Mouse (Mus musculus): ENCODE measurements around the gene Olfr26.
"Not testable (repeated sequence)": the region's sequence is repeated elsewhere in the genome, so short reads cannot be mapped to it uniquely, and the experiment has no call there.

Gene Olfr26

DNA sequence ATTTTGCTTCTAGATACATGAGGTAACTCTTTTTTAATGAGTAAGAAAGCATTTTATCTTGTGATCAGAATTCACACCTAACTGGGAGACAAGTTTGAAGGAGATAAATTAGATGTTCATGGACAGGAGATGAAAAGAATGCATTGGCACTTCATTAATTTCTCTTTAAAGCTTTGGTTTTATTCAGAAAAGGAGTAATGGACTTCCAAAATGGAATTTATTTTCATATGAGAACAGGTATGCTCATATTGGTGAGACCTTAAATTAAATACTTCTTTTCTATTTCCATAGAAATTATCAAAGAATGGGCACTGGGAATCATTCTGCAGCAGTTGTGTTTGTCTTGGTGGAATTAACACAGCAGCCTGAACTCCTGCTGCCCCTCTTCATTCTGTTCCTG is at the start of gene Olfr26:
Gene Olfr26 (plus strand): TSS at position 301 of the 400 bp plus-strand sequence.
- no peak for DNase-seq (ENCODE audit: low spot score)

DNA sequence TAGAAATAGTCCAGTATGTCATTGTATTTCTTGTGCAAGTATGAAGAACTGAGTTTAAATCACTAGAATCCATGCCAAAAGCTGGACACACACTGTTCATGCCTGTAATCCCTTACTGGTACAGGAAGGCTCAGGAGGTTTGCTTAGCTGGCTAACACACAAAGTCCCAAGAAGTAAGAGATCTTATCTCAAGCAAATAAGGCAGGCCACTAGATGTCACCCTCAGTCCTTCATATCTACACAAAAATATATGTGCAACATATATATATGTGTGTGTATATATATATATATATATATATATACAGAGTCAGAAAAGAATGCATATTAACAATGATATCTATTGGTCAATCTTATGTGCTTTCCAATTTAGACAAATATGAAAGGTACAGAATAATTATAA is 49.2 kb upstream of the Olfr26 start:
- DNase-seq (ENCODE audit: low spot score), result no peak

DNA sequence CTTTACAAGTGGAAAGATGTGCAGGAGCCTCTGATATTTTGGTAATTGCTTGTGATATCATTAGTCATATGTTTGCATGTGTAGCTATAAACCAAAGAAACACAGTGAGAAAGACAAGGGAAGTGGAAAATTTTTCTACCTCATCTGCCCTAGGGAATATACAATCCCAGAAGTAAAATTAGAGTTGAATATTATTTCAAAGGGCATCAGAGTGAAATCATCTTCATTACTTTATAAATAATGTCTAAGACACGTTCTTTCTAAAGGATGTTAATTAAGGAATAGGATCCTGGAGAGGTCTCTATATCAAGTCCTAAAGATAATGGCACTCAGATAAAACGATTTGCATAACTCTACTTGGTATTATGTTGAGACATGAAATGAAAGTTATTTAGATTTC is 40.5 kb upstream of the Olfr26 start, which contains the start of gene Olfr922:
Gene Olfr922 (plus strand): TSS at position 301 of the 400 bp plus-strand sequence.
- no peak for DNase-seq (ENCODE audit: low spot score)

DNA sequence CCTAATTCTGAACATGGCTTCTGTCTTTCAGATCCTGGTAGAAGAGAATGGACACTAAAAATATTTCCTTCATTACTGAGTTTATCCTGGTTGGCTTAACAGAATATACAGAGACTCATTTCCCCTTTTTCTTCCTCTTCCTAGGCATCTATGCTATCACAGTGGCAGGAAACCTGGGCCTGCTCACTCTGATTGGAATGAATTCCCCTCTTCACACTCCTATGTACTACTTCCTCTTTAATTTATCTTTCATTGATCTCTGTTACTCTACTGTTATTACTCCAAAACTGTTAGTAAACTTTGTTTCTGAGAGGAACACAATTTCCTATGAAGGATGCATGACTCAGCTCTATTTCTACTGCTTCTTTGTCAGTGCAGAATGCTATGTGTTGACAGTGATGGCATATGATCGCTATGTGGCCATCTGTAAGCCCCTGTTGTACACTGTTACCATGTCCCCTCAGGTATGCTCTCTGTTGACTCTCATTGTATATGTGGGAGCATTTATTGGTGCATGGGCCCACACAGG is 39.3 kb upstream of the Olfr26 start:
- no peak for DNase-seq (ENCODE audit: low spot score)

DNA sequence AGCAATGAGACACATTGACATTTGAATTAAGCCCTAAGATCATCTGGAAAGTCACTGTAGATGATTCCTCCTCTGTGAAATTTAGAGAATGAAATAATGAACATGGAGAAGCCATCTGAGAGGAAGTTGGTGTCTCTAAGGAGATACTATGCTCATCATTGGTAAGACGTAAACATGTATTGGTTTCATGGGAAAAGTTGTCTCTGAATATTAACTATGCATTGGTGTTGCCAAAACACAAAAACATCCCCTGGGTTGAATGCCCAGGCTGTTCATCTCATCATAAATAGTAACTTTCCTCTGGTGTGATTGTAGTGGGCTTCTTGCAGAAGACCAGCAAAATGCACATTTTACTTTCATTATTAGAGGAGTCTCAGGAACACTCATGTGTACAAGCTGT is 28.6 kb upstream of the Olfr26 start, which contains the start of gene Olfr923:
Gene Olfr923 (plus strand): TSS at position 301 of the 400 bp plus-strand sequence.
- DNase-seq (ENCODE audit: low spot score), result no peak

DNA sequence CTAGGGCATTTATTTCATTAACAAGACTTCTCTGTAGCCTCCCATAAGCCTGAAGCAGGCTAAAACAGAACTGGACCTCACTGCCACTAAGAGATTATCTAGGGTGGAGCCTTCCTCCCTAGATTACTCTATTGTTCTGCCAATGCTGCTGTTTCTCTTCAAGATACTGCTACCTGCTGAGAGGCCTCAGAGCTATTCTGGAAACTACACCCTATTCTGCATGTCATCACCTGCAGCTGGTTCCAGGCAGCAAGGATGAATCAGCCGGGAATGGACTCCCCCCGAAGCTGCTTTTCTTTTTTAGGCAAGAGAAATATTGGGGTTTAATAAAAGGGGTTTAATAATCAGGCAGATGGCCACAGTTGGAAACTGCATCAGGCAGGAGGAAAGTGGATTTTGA is 21.8 kb upstream of the Olfr26 start:
- no peak for DNase-seq (ENCODE audit: low spot score)

DNA sequence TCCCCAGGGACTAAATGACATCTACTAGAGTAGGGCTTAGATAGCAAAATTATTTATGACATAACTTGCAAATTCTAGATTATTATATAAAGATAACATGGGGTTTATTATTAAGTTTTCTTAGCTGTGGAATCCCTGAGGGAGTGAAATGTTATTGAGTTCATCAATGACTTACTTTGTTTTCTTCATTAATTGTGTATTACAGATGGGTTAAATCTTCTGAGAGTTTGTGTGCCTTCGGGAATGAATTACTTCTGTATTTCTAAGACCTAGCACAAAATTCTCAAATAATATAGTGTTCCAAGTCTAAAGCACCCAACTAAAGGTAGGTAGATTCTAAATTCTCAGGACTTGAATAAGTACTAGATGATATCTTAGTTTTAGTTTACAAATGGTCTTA is 10.7 kb upstream of the Olfr26 start, which contains the start of gene Olfr924:
Gene Olfr924 (plus strand): TSS at position 301 of the 400 bp plus-strand sequence.
- DNase-seq (ENCODE audit: low spot score), result no peak

DNA sequence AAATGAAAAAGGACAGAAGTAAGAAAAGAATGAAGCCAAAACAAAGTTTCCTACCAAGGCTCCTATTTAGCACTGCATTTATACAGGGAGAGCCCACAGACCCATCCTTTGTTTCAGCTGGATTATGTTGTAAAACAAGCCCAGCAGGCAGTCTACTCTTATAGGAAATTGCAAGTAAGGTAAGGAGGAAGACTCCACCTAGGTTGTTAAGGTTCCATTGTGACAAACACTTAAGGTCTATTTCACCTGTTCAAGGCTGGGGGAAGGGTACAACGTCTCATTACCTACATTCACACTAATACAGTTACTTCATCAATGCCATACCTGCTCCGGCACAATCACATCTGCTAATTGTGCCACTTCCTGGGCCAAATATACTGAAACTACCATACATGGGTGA is 20.0 kb downstream of the Olfr26 start:
- DNase-seq (ENCODE audit: low spot score), result not testable (repeated sequence)

DNA sequence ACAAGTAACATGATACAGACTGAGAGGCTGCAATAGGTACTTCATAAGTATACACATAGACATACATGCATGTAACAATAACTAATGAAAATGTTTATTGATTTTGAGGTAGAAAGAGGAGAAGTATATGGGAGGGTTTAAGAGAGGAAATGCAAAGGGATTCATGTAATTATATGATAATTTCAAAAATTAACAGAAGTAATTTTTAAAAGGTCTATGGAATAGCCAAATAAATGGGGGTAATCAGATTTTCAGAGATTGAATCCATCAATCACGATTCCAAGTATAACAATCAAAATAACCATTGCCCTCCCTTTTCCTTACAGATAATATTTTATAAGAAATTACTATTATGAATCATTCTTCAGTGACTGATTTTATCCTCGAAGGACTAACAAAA is 22.0 kb downstream of the Olfr26 start, which contains the start of gene Olfr926:
Gene Olfr926 (plus strand): TSS at position 301 of the 400 bp plus-strand sequence.
- DNase-seq (ENCODE audit: low spot score), result no peak
